Mouse (Mus musculus) heart, adult 2 months (tissue): ENCODE measurements around the gene Golga5.

Experiments
- CTCF ChIP-seq: fragments of 200-600 bp; IDR thresholded peaks from 2 replicates; pipeline ENCODE4 v1.8.1; 2022; ENCODE audit warnings: antibody characterized with exemption, mild to moderate bottlenecking, moderate library complexity
- POLR2A ChIP-seq: fragments of 200-500 bp; IDR thresholded peaks from 2 replicates; pipeline ENCODE4 v1.6.1; 2011; ENCODE audit warnings: mild to moderate bottlenecking, low read depth, low read length, control low read depth; ENCODE audit not compliant: insufficient read depth

DNA sequence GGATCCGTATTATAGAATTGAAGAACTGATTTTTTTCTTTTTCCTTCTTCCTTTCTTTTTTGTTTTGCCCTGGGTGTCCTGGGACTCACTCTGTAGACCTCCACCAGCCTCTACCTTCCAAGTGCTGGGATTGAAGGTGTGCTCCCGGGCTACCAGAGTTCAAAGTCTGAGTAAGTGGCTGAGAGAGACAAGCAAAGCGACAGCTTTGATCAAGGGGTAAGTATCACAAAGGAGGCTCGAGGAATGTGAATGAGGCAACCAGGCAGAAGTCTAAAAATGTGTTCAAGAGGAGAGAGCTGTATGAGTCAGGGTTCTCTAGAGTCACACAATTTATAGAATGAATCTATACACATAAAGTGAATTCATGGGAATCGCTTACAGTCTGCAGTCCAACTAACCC, 8.9 kb upstream of the Golga5 start:
- TF ChIP-seq POLR2A (no peak), CTCF (no peak)
